Mouse (Mus musculus) macrophage (primary cell): ENCODE measurements around the gene Fam53a. TPM values are rescaled to one million over a fixed set of nuclear protein-coding genes. Genes with fewer than 3 reads are reported as not detected.

Experiments
- polyA plus RNA-seq: library from polyadenylated mRNA; stranded (reverse); fragments of 250-400 nt; gene quantifications from 3 replicates; pipeline ENCODE4 v1.2.4, GENCODE M21; 2018; ENCODE audit warnings: inconsistent platforms

Fam53a gene
- polyA plus RNA-seq, 1 experiment from 2014 or later: 9.3 TPM

Other genes with a start within 250 kb of the Fam53a start
- gene Nkx1-1, start 195.7 kb downstream of the Fam53a start, polyA plus RNA-seq: not detected in 3 replicates
- gene Gm9903, start 290 bp upstream of the Fam53a start, polyA plus RNA-seq: 0.10 to 0.23 TPM in 2 of 3 replicates, not detected in the other
- gene Slbp, start 22.9 kb upstream of the Fam53a start, polyA plus RNA-seq: 28.4 to 65.1 TPM (median 34.0 TPM) in 3 replicates
- 6.1 to 26.7 TPM (median 22.0 TPM) in 3 replicates for gene Tacc3, start 28.5 kb upstream of the Fam53a start, polyA plus RNA-seq
- 11.7 to 18.8 TPM (median 18.6 TPM) in 3 replicates for gene Tmem129, start 28.8 kb upstream of the Fam53a start, polyA plus RNA-seq
- not detected in 3 replicates for gene Fgfr3, start 92.0 kb upstream of the Fam53a start, polyA plus RNA-seq
- gene Letm1, start 153.2 kb upstream of the Fam53a start, polyA plus RNA-seq: 18.0 to 31.8 TPM (median 23.1 TPM) in 3 replicates
- gene Nsd2, start 191.1 kb upstream of the Fam53a start, polyA plus RNA-seq: 12.0 to 50.3 TPM (median 18.1 TPM) in 3 replicates